Mouse (Mus musculus) midbrain, embryonic 11.5 days (tissue): Measurements from ENCODE around the gene Arhgap15. TPM values are rescaled to one million over a fixed set of nuclear protein-coding genes. Genes with fewer than 3 reads are reported as not detected.
A peak's percentile ranks its signal among the peaks of the same experiment; 100 is the strongest.

Experiments
- ATAC-seq: fragments of 200-750 bp; cut with Nextera tagmentation; 2 replicates; pipeline ENCODE4 v1.8.0; 2017; ENCODE audit warnings: moderate TSS enrichment, moderate library complexity; ENCODE audit not compliant: low FRiP score
- DNase-seq: peaks from one replicate; pipeline ENCODE4 v3.0.0; 2015; ENCODE audit warnings: low spot score; ENCODE audit errors: missing footprints
- H3K27ac ChIP-seq: fragments of 300-500 bp; sonication (generic); 2 replicates; pipeline ENCODE4 v1.5.1; 2014; ENCODE audit warnings: low read depth, low read length
- H3K27me3 ChIP-seq: fragments of 300-500 bp; sonication (generic); 2 replicates; pipeline ENCODE4 v1.6.1; 2014; ENCODE audit warnings: mild to moderate bottlenecking, low read length, moderate library complexity, mixed read lengths; ENCODE audit not compliant: control insufficient read depth, insufficient read depth
- H3K36me3 ChIP-seq: fragments of 300-500 bp; sonication (generic); 2 replicates; pipeline ENCODE4 v1.6.1; 2014; ENCODE audit warnings: mild to moderate bottlenecking, low read length, moderate library complexity, mixed read lengths; ENCODE audit not compliant: control insufficient read depth, insufficient read depth
- H3K4me1 ChIP-seq: fragments of 300-500 bp; sonication (generic); 2 replicates; pipeline ENCODE4 v1.6.1; 2014; ENCODE audit warnings: low read length; ENCODE audit not compliant: control insufficient read depth, insufficient read depth
- H3K4me2 ChIP-seq: fragments of 300-500 bp; sonication (generic); 2 replicates; pipeline ENCODE4 v1.6.1; 2014; ENCODE audit warnings: mild to moderate bottlenecking, moderate library complexity
- H3K4me3 ChIP-seq: fragments of 300-500 bp; sonication (generic); 2 replicates; pipeline ENCODE4 v1.5.1; 2014; ENCODE audit warnings: low read depth, low read length
- H3K9ac ChIP-seq: fragments of 300-500 bp; sonication (generic); 2 replicates; pipeline ENCODE4 v1.6.1; 2014; ENCODE audit warnings: low read length
- H3K9me3 ChIP-seq: fragments of 300-500 bp; sonication (generic); 2 replicates; pipeline ENCODE4 v1.6.1; 2016; ENCODE audit warnings: low read length; ENCODE audit not compliant: control insufficient read depth
- WGBS: fragments of 180-500 bp; shearing (Covaris S2); extraction: QIAGEN DNeasy Blood & Tissue Kit; methylation state at CpG from one replicate; pipeline ENCODE4 v1.1.7; 2014; 5-methylcytosine and 5-hydroxymethylcytosine counted together
- polyA plus RNA-seq: library from polyadenylated mRNA; unstranded; fragments of >200 nt; fragmentation: Nextera tagmentation; extraction: Ambion mirVana; gene quantifications from 2 replicates; pipeline ENCODE4 v1.2.1, GENCODE M21; 2014

The Arhgap15 gene
- polyA plus RNA-seq, 1 experiment from 2014 or later: 0.52 TPM

GRCm38 (mm10) chr2:44018033-44018432 lies 269.4 kb downstream of the Arhgap15 start:
- no peak for ATAC-seq
- no peak overlapping the region for H3K4me3 ChIP-seq
- DNase-seq: no peak
- H3K36me3 ChIP-seq: no peaks in the 10 kb centered on the region
- no peak overlapping the region for H3K27ac ChIP-seq
- H3K9ac ChIP-seq: no peak overlapping the region
- 82% methylated on average over 10 of the region's 10 CpGs for WGBS
- no peaks in the 10 kb centered on the region for H3K9me3 ChIP-seq
- no peak overlapping the region for H3K4me2 ChIP-seq
- no peaks in the 10 kb centered on the region for H3K4me1 ChIP-seq
- no peaks in the 10 kb centered on the region for H3K27me3 ChIP-seq

- DNase-seq (peak; percentile 64), ATAC-seq (no peak)
- 76% methylated on average over 1 of the region's 1 CpGs for WGBS
- no peak overlapping the region for H3K4me3 ChIP-seq
- no peak overlapping the region for H3K9ac ChIP-seq
- no peaks in the 10 kb centered on the region for H3K9me3 ChIP-seq
- no peak overlapping the region for H3K4me2 ChIP-seq
- H3K27ac ChIP-seq: no peak overlapping the region
- no peaks in the 10 kb centered on the region for H3K36me3 ChIP-seq
- H3K27me3 ChIP-seq: no peaks in the 10 kb centered on the region
- no peaks in the 10 kb centered on the region for H3K4me1 ChIP-seq
Observed at GRCm38 (mm10) chr2:44024704-44025103, 276.1 kb downstream of the Arhgap15 start.

- Histone ChIP-seq H3K4me1 (no peaks in the 10 kb centered on the region), H3K36me3 (no peaks in the 10 kb centered on the region), H3K4me3 (no peak overlapping the region), H3K4me2 (no peak overlapping the region), H3K27ac (no peak overlapping the region), H3K9ac (no peak overlapping the region), H3K9me3 (no peaks in the 10 kb centered on the region), H3K27me3 (no peaks in the 10 kb centered on the region)
- WGBS: 89% methylated on average over 8 of the region's 8 CpGs
- DNase-seq: peak; percentile 72
- no peak for ATAC-seq
Observed at GRCm38 (mm10) chr2:44029035-44029715, 280.6 kb downstream of the Arhgap15 start.

GRCm38 (mm10) chr2:44029865-44030264 lies 281.2 kb downstream of the Arhgap15 start:
- H3K4me1 ChIP-seq: no peaks in the 10 kb centered on the region
- 94% methylated on average over 10 of the region's 10 CpGs for WGBS

GRCm38 (mm10) chr2:44039522-44040203 lies 291.0 kb downstream of the Arhgap15 start:
- peak; percentile 66 for DNase-seq
- H3K4me2 ChIP-seq: no peak overlapping the region
- no peak overlapping the region for H3K27ac ChIP-seq
- H3K4me1 ChIP-seq: no peaks in the 10 kb centered on the region
- no peak overlapping the region for H3K9ac ChIP-seq
- WGBS: 81% methylated on average over 3 of the region's 3 CpGs
- H3K36me3 ChIP-seq: no peaks in the 10 kb centered on the region
- H3K27me3 ChIP-seq: no peaks in the 10 kb centered on the region
- H3K4me3 ChIP-seq: no peak overlapping the region
- no peak for ATAC-seq
- H3K9me3 ChIP-seq: no peaks in the 10 kb centered on the region

More at GRCm38 (mm10) chr2:44029865-44030264, 281.2 kb downstream of the Arhgap15 start:
- no peak overlapping the region for H3K4me3 ChIP-seq
- H3K9me3 ChIP-seq: no peaks in the 10 kb centered on the region
- H3K4me2 ChIP-seq: no peak overlapping the region
- DNase-seq (peak; percentile 19), ATAC-seq (no peak)
- H3K36me3 ChIP-seq: no peaks in the 10 kb centered on the region
- H3K27ac ChIP-seq: no peak overlapping the region
- H3K9ac ChIP-seq: no peak overlapping the region
- no peaks in the 10 kb centered on the region for H3K27me3 ChIP-seq

GRCm38 (mm10) chr2:44044088-44044487 lies 295.5 kb downstream of the Arhgap15 start:
- Histone ChIP-seq H3K4me3 (no peak overlapping the region), H3K36me3 (no peaks in the 10 kb centered on the region), H3K4me1 (no peaks in the 10 kb centered on the region), H3K27me3 (no peaks in the 10 kb centered on the region), H3K9me3 (no peaks in the 10 kb centered on the region), H3K4me2 (no peak overlapping the region), H3K27ac (no peak overlapping the region), H3K9ac (no peak overlapping the region)
- 83% methylated on average over 2 of the region's 2 CpGs for WGBS
- DNase-seq: peak; percentile 35
- ATAC-seq: no peak

GRCm38 (mm10) chr2:44044634-44045033 lies 296.0 kb downstream of the Arhgap15 start:
- no peaks in the 10 kb centered on the region for H3K36me3 ChIP-seq
- H3K9ac ChIP-seq: no peak overlapping the region
- 95% methylated on average over 1 of the region's 1 CpGs for WGBS
- H3K4me2 ChIP-seq: no peak overlapping the region
- no peaks in the 10 kb centered on the region for H3K9me3 ChIP-seq
- no peaks in the 10 kb centered on the region for H3K4me1 ChIP-seq
- no peaks in the 10 kb centered on the region for H3K27me3 ChIP-seq
- no peak overlapping the region for H3K27ac ChIP-seq
- ATAC-seq (no peak), DNase-seq (no peak)
- H3K4me3 ChIP-seq: no peak overlapping the region

GRCm38 (mm10) chr2:44045231-44045630 lies 296.6 kb downstream of the Arhgap15 start:
- Histone ChIP-seq H3K27me3 (no peaks in the 10 kb centered on the region), H3K4me3 (no peak overlapping the region), H3K9me3 (no peaks in the 10 kb centered on the region)

GRCm38 (mm10) chr2:44060306-44060705 lies 311.7 kb downstream of the Arhgap15 start:
- no peak for ATAC-seq
- H3K27ac ChIP-seq: no peak overlapping the region

More at GRCm38 (mm10) chr2:44045231-44045630, 296.6 kb downstream of the Arhgap15 start:
- Histone ChIP-seq H3K4me2 (no peak overlapping the region), H3K36me3 (no peaks in the 10 kb centered on the region), H3K9ac (no peak overlapping the region), H3K27ac (no peak overlapping the region), H3K4me1 (no peaks in the 10 kb centered on the region)
- DNase-seq (peak; percentile 57), ATAC-seq (no peak)
- WGBS: 95% methylated on average over 1 of the region's 1 CpGs

More at GRCm38 (mm10) chr2:44060306-44060705, 311.7 kb downstream of the Arhgap15 start:
- H3K4me2 ChIP-seq: no peak overlapping the region
- H3K27me3 ChIP-seq: no peaks in the 10 kb centered on the region
- WGBS: 84% methylated on average over 9 of the region's 9 CpGs
- DNase-seq: peak; percentile 78
- H3K4me3 ChIP-seq: no peak overlapping the region
- no peaks in the 10 kb centered on the region for H3K9me3 ChIP-seq
- no peaks in the 10 kb centered on the region for H3K36me3 ChIP-seq
- no peak overlapping the region for H3K9ac ChIP-seq
- no peaks in the 10 kb centered on the region for H3K4me1 ChIP-seq
